Mouse (Mus musculus) limb, embryonic 11.5 days (tissue): ENCODE data around the gene Cmtm2a. TPM values are rescaled to one million over a fixed set of nuclear protein-coding genes. Genes with fewer than 3 reads are reported as not detected.
"Not testable (repeated sequence)": the region's sequence is repeated elsewhere in the genome, so short reads cannot be mapped to it uniquely, and the experiment has no call there.

Experiments
- ATAC-seq: fragments of 200-750 bp; cut with Nextera tagmentation; 2 replicates; pipeline ENCODE4 v1.8.0; 2017; ENCODE audit warnings: low read depth; ENCODE audit not compliant: insufficient number of reproducible peaks, low FRiP score, low TSS enrichment
- DNase-seq: peaks from one replicate; pipeline ENCODE4 v3.0.0-alpha.2; 2015; ENCODE audit warnings: low spot score
- H3K27ac ChIP-seq: fragments of 300-500 bp; sonication (generic); replicated peaks from 2 replicates; pipeline ENCODE4 v1.5.1; 2014; ENCODE audit warnings: low read depth, mild to moderate bottlenecking, low read length
- H3K27me3 ChIP-seq: fragments of 300-500 bp; sonication (generic); 2 replicates; pipeline ENCODE4 v1.6.1; 2014; ENCODE audit warnings: mild to moderate bottlenecking, low read length, mixed read lengths; ENCODE audit not compliant: control insufficient read depth, insufficient read depth
- H3K36me3 ChIP-seq: fragments of 300-500 bp; sonication (generic); 2 replicates; pipeline ENCODE4 v1.6.1; 2014; ENCODE audit warnings: mild to moderate bottlenecking, low read length, moderate library complexity, mixed read lengths; ENCODE audit not compliant: control insufficient read depth, insufficient read depth
- H3K4me1 ChIP-seq: fragments of 300-500 bp; sonication (generic); 2 replicates; pipeline ENCODE4 v1.6.1; 2014; ENCODE audit warnings: low read length, mixed read lengths; ENCODE audit not compliant: control insufficient read depth, insufficient read depth
- H3K4me2 ChIP-seq: fragments of 300-500 bp; sonication (generic); 2 replicates; pipeline ENCODE4 v1.6.1; 2014; ENCODE audit warnings: low read depth, mild to moderate bottlenecking, moderate library complexity; ENCODE audit not compliant: severe bottlenecking
- H3K4me3 ChIP-seq: fragments of 300-500 bp; sonication (generic); 2 replicates; pipeline ENCODE4 v1.5.1; 2014; ENCODE audit warnings: low read depth, low read length
- H3K9ac ChIP-seq: fragments of 300-500 bp; sonication (generic); 2 replicates; pipeline ENCODE4 v1.6.1; 2014; ENCODE audit warnings: mild to moderate bottlenecking, low read length
- H3K9me3 ChIP-seq: fragments of 300-500 bp; sonication (generic); 2 replicates; pipeline ENCODE4 v1.6.1; 2016; ENCODE audit warnings: low read length; ENCODE audit not compliant: control insufficient read depth
- WGBS: fragments of 180-500 bp; shearing (Covaris S2); extraction: QIAGEN DNeasy Blood & Tissue Kit; methylation state at CpG from one replicate; pipeline ENCODE4 v1.1.7; 2014; 5-methylcytosine and 5-hydroxymethylcytosine counted together
- polyA plus RNA-seq: library from polyadenylated mRNA; unstranded; fragments of >200 nt; fragmentation: Nextera tagmentation; extraction: Ambion mirVana; gene quantifications from 2 replicates; pipeline ENCODE4 v1.2.1, GENCODE M21; 2014

Cmtm2a gene
- polyA plus RNA-seq: not detected in 2 replicates

DNA sequence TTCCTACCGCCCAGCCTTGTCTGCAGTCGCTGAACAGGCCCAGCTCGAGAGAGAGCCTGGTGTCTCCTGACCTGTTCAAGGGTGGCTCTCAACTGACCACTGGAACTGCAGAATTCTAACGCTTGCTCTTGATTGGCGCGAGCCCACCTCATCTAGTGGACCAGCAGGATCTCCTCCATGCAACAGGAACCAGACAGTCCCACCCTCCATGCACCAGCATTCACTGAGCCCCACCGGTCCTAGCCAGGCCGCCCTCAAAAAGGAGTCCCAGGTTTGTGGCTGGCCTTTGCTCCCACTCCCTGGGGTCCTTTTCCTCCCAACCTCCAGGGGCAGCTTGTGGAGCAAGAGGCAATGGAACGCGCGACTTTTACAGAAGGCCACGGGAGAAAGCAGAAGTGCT lies at the start of gene Cmtm2a:
TSS of gene Cmtm2a (minus strand) at position 101 of the 400 bp plus-strand sequence.
- H3K9me3 ChIP-seq, H3K4me1 ChIP-seq, DNase-seq, ATAC-seq, H3K9ac ChIP-seq, H3K27ac ChIP-seq, H3K4me2 ChIP-seq, H3K4me3 ChIP-seq, H3K27me3 ChIP-seq, H3K36me3 ChIP-seq: not testable (repeated sequence)
- WGBS: 84% methylated on average over 12 of the region's 12 CpGs

DNA sequence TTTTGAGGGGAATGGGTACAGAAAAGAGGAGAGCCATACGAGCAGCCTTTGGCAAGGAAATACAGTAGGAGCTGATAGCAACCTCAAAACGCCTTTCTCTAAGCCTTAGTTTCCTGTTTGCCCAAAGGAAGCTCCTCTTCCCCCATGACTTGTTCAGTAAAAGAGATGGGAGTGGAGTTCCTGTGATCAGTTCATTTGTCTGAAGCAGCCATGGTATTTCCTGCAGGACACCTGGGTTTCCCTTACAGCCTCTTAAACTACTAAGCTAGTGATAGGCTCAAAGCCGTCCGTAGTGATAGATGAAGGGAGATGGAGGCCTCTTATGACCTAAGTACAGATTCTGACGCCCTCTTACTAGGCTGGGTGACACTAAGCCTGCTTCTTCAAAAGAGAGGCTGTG lies 49.4 kb upstream of the Cmtm2a start:
- Histone ChIP-seq H3K27ac (no peak overlapping the region), H3K4me3 (no peak overlapping the region), H3K27me3 (no peaks in the 10 kb centered on the region), H3K9ac (no peak overlapping the region), H3K4me1 (no peaks in the 10 kb centered on the region; the same call in 1 of the 2 replicates), H3K4me2 (no peak overlapping the region), H3K36me3 (no peaks in the 10 kb centered on the region), H3K9me3 (no peaks in the 10 kb centered on the region)
- 84% methylated on average over 5 of the region's 5 CpGs for WGBS
- DNase-seq (no peak), ATAC-seq (no peak)

DNA sequence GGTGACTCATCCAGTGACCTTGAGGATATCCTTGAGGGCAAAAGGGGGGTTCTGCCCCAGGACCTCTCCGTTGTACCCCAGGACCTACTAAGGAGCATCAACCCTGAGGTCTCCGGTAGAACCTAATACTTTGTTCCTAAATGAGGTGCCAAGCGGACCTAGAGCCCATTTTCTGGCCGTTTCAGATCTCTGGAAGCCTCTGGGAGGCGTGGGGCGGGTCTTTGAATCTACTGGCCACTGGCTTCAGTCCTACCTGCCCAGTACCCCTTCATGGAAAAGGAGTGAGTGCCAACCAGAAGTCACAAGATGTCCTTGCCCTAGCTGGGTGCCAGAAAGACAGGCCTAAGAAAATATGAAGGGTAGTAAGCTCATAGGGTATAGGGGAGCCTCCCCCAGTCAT lies 48.7 kb upstream of the Cmtm2a start:
- 45% methylated on average over 6 of the region's 6 CpGs for WGBS
- Histone ChIP-seq H3K4me1 (no peaks in the 10 kb centered on the region; the same call in 1 of the 2 replicates), H3K9me3 (no peaks in the 10 kb centered on the region), H3K27me3 (no peaks in the 10 kb centered on the region), H3K9ac (0 out of 2 replicates have a peak overlapping the region, but pooled peaks have one; percentile 17), H3K4me2 (peak overlapping the region; percentile 65), H3K36me3 (no peaks in the 10 kb centered on the region), H3K27ac (no peak overlapping the region), H3K4me3 (no peak overlapping the region)
- ATAC-seq (no peak), DNase-seq (no peak)

DNA sequence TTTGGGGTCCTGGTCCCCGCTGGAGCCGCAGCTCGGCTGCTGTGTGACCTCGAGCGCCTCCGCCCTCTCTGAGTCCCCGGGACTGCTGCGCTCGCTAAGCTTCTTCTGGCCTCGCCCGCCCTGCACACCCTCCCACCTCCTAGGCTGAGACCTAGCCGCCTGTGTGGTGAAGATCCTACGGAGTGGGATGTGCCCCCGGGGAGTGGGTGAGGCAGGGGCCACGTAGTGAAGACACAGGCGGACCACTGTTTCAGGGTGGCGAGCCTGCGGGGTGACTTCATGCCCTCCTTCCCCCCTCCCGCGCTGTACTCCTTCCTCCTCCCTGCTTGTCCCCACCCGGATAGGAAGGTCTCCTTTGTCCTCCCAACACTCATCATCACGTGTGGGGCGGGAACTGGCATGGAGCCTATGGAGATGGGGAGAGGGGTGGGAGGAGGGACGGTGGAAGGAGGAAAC lies 48.2 kb upstream of the Cmtm2a start:
- DNase-seq: peak; percentile 69
- Histone ChIP-seq H3K27me3 (no peaks in the 10 kb centered on the region), H3K9me3 (no peaks in the 10 kb centered on the region), H3K27ac (no peak overlapping the region), H3K4me1 (no peaks in the 10 kb centered on the region; the same call in 1 of the 2 replicates), H3K36me3 (no peaks in the 10 kb centered on the region), H3K4me3 (peak overlapping the region; percentile 60), H3K4me2 (peak overlapping the region; percentile 65), H3K9ac (peak overlapping the region; percentile 88)
- ATAC-seq: peak; percentile 52; the same call in 1 of the 2 replicates
- WGBS: under 1% methylated on average over 24 of the region's 24 CpGs

DNA sequence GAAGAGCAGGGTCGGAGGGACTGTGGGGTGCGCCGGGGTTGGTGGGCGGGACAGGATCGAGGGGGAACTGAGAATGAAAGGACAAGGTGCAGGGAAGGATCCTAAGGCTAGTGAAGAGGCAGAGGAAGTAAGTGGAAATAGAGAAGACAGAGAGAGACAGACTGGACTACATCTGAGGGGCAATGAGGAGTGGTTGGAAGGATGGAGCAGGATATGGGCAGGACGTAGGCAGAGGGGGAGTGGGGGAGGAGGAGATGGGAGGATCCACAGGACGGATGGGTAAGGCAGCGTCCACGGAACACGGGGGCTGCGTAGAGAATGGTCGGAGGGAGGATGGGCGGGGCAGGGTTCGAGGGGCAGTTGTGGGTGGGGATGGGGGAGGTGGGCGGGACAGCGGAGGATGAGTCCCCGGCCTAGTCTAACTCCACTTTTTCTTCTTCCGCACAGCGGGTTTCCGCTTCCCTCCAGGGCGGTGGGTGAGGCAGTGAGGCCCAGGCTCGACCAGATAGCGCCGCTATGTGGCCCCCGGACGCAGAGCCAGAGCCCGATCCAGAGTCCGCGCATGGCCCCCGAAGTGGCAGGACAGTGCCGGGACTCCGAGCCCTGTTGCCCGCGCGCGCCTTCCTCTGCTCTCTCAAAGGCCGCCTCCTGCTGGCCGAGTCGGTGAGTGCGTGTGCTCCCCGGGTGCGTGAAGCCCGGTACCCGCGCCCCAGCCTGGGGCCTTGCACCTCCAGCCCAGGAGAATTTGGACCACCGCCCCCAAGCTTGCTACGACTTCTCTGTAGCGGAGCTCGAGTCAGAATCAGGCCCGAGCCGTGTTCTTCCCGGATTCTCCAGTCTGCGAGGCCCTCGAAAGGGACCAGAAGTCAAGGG lies 47.5 kb upstream of the Cmtm2a start:
- Histone ChIP-seq H3K27me3 (no peaks in the 10 kb centered on the region), H3K4me3 (peak overlapping the region; percentile 60), H3K4me2 (peak overlapping the region; percentile 65), H3K9ac (peak overlapping the region; percentile 88), H3K36me3 (no peaks in the 10 kb centered on the region), H3K4me1 (no peaks in the 10 kb centered on the region; the same call in 1 of the 2 replicates), H3K9me3 (no peaks in the 10 kb centered on the region), H3K27ac (no peak overlapping the region)
- under 1% methylated on average over 44 of the region's 54 CpGs for WGBS
- ATAC-seq (peak; percentile 62), DNase-seq (peak; percentile 85)

DNA sequence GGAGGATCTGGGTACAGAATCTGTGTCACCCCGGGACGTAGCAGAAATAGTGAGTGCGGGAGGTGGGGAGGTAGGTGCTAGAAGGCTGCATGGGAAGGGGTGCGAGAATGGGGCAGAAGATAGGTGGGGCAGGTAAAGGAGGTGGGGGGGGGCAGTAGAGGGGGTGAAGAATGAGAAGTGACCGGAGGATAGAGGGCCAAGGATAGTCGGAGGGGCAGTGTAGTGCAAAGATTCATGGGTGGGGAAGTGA lies 46.9 kb upstream of the Cmtm2a start:
- no peaks in the 10 kb centered on the region; the same call in 1 of the 2 replicates for H3K4me1 ChIP-seq
- DNase-seq: no peak
- no peaks in the 10 kb centered on the region for H3K27me3 ChIP-seq
- 2% methylated on average over 6 of the region's 6 CpGs for WGBS
- ATAC-seq: peak; percentile 4; the same call in 1 of the 2 replicates
- H3K36me3 ChIP-seq: no peaks in the 10 kb centered on the region
- H3K4me3 ChIP-seq: peak overlapping the region; percentile 60
- H3K9ac ChIP-seq: peak overlapping the region; percentile 88; the same call in 1 of the 2 replicates
- no peak overlapping the region for H3K27ac ChIP-seq
- H3K9me3 ChIP-seq: no peaks in the 10 kb centered on the region
- peak overlapping the region; percentile 65 for H3K4me2 ChIP-seq

DNA sequence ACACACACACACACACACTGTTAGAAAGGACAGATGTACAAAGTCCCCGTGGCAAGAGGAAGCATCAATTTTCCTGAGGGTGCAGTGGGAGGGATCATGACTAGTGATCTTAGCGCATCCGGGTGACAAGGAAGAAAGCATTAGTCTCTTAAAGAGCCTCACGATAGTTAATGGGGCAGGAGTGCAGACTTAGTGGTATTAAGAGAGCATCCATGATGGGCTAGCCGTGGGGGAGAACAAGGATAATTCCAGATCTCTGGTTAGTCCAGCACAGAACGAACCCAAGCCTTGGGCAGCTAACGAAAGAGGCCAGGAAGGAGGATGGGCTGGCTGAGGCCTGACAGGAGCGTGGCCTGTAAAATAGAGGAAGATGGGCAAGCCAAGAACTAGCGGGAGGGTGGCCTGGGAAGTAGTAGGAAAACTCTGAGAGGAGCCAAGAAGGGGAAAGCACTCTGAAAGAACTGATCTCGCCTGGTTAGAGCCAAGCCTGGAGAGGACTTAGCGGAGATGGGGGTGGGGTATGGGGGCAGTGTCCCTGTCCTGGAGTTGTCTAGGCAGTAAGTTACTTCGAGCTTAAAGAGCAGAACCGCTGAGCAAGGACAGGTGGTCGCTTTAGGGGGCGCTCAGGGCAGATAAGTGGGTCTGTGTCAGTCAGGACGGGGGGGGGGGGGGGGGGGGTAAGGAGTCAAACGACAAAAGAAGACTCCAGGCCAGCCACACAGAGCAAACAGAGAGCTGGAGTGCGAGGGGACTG lies 46.4 kb upstream of the Cmtm2a start, which contains the start of gene Cmtm3:
TSS of gene Cmtm3 (plus strand) at position 182 of the 754 bp plus-strand sequence.
- Histone ChIP-seq H3K9ac (peak within 1 kb of the TSS; percentile 88), H3K36me3 (no peaks in the 10 kb centered on the region), H3K4me3 (peak within 1 kb of the TSS; percentile 60), H3K9me3 (no peaks in the 10 kb centered on the region), H3K27ac (no peak within 1 kb of the TSS), H3K4me2 (peak within 1 kb of the TSS; percentile 65), H3K4me1 (no peaks in the 10 kb centered on the region; the same call in 1 of the 2 replicates), H3K27me3 (no peaks in the 10 kb centered on the region)
- WGBS: 19% methylated on average over 17 of the region's 18 CpGs
- no peak for ATAC-seq
- DNase-seq: peak; percentile 23

DNA sequence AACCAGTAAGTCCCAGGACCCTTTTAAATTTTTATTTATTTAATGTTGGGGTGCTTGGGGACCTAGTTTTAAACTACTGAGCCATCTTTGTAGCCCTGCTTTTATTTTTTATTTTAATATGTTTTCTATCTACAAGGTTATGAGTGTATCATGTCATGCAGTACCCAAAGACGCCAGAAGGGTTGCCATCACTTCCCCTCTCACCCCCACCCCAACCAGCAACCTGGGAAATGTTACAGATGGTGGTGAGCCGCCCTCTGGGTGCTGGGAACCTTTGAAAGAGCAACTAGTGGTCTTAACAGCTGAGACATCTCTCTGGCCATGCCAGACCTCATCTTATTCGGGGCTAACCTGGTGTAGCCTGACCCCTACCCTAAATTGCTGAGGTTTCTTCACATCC lies 44.9 kb upstream of the Cmtm2a start:
- Histone ChIP-seq H3K4me2 (no peak overlapping the region), H3K27ac (no peak overlapping the region), H3K4me1 (no peaks in the 10 kb centered on the region; the same call in 1 of the 2 replicates), H3K9ac (no peak overlapping the region), H3K4me3 (no peak overlapping the region), H3K9me3 (no peaks in the 10 kb centered on the region), H3K27me3 (no peaks in the 10 kb centered on the region), H3K36me3 (no peaks in the 10 kb centered on the region)
- no peak for ATAC-seq
- DNase-seq: peak; percentile 19
- 48% methylated on average over 3 of the region's 3 CpGs for WGBS
